In the genomic region with DNA sequence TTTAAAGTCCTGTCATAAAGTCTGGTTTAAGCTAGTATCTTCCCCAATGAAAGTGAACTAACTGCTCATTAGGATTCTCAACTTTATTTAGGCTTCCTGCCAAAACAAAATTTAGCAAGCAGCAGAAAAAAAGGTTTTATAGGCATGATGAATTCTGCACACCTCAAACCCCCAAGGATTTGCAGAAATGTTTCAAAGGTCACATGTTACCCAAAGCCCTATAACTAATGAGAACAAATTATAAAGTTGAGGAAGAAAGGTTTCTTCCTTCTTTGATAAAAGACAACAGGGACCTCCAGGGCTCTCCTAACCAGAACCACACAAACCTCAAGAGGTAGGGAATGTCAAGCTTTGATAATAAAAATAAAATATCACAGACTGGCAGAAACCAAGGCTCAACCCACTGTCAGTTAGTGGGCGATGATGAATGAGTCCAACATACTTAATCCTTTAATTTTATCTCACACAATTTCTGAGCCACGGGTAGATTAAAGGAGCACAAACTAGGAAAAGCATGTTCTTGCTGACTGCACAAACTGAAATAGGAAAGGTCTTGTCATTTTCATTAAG, we compare ENCODE assay signal across 35 mouse cellular contexts. TPM values are rescaled to one million over a fixed set of nuclear protein-coding genes. Genes with fewer than 3 reads are reported as not detected.
A peak's percentile ranks its signal among the peaks of the same experiment; 100 is the strongest.
DNase-seq lines count a peak whose midpoint lies in the region; ATAC-seq and TF ChIP-seq lines count a peak whose summit lies in the region.
"Had no signal": no experiment of that assay in that cellular context is flagged by ENCODE, and none has a peak within 500 bp of the region (broad histone marks: within the 10 kb centered on the region; RNA-seq: fewer than 3 reads in every experiment).

Gene Olfr417 (plus strand): TSS at position 241 of the 570 bp plus-strand sequence.

- peak; percentile 56 for ATAC-seq in liver, embryonic 14.5 days (ENCODE audit: insufficient read depth)
- ATAC-seq in liver, postnatal 0 days, result no peak
- ATAC-seq: CD4-positive, CD25-positive, alpha-beta regulatory T cell, adult 4 months; forebrain, embryonic 13.5 days; forebrain, embryonic 16.5 days; Patski had no signal

- no peak within 1 kb of the TSS for H3K9ac ChIP-seq in liver, embryonic 14.5 days (replicated peaks)
- H3K9ac ChIP-seq in liver, postnatal 0 days (replicated peaks), result no peak within 1 kb of the TSS
- H3K9ac ChIP-seq: forebrain, embryonic 13.5 days; heart, embryonic 12.5 days; heart, embryonic 15.5 days; hindbrain, embryonic 12.5 days; hindbrain, embryonic 15.5 days had no signal

- H3K36me3 ChIP-seq in liver, embryonic 14.5 days (replicated peaks; ENCODE audit: control insufficient read depth, insufficient read depth, low read depth), result no peaks in the 10 kb centered on the region
- H3K36me3 ChIP-seq in liver, postnatal 0 days (replicated peaks; ENCODE audit: insufficient read depth, low read length), result no peaks in the 10 kb centered on the region
- no peaks in the 10 kb centered on the region for H3K36me3 ChIP-seq in embryonic facial prominence, embryonic 10.5 days (replicated peaks)
- H3K36me3 ChIP-seq: forebrain, embryonic 10.5 days; heart, embryonic 12.5 days; heart, embryonic 15.5 days; hindbrain, embryonic 12.5 days; hindbrain, embryonic 15.5 days had no signal

- intact Hi-C loops in heart, postnatal 25 days (cut with DNase I), result no loop called here

- H3K9me3 ChIP-seq in liver, embryonic 14.5 days (ENCODE audit: control insufficient read depth, low read length), result no peaks in the 10 kb centered on the region
- no peaks in the 10 kb centered on the region for H3K9me3 ChIP-seq in liver, postnatal 0 days (ENCODE audit: low read length)
- no peaks in the 10 kb centered on the region for H3K9me3 ChIP-seq in embryonic facial prominence, embryonic 10.5 days
- H3K9me3 ChIP-seq: forebrain, embryonic 10.5 days; forebrain, embryonic 13.5 days; heart, embryonic 12.5 days; heart, embryonic 15.5 days; hindbrain, embryonic 12.5 days; hindbrain, embryonic 15.5 days had no signal

- H3K4me2 ChIP-seq in liver, embryonic 14.5 days (ENCODE audit: low read depth), result no peak within 1 kb of the TSS
- no peak within 1 kb of the TSS for H3K4me2 ChIP-seq in liver, postnatal 0 days (ENCODE audit: low read depth, low read length)
- H3K4me2 ChIP-seq: forebrain, embryonic 13.5 days; heart, embryonic 12.5 days; heart, embryonic 15.5 days; hindbrain, embryonic 12.5 days; hindbrain, embryonic 15.5 days had no signal

- no peaks in the 10 kb centered on the region for H3K4me1 ChIP-seq in liver, embryonic 14.5 days (replicated peaks; ENCODE audit: control insufficient read depth in 2 of 2, insufficient read depth in 2 of 2, low read length in 1 of 2)
- H3K4me1 ChIP-seq in liver, postnatal 0 days (ENCODE audit: insufficient read depth), result no peaks in the 10 kb centered on the region
- no peaks in the 10 kb centered on the region for H3K4me1 ChIP-seq in embryonic facial prominence, embryonic 10.5 days
- H3K4me1 ChIP-seq: forebrain, embryonic 10.5 days; forebrain, embryonic 13.5 days; heart, embryonic 12.5 days; heart, embryonic 15.5 days; hindbrain, embryonic 12.5 days; hindbrain, embryonic 15.5 days had no signal

- TF ChIP-seq EP300 in liver, embryonic 14.5 days (IDR thresholded peaks at IDR 0.05; ENCODE audit: low read depth), result peak; percentile 32; the same call in 1 of the 2 replicates
- TF ChIP-seq EP300 in liver, postnatal 0 days (IDR thresholded peaks at IDR 0.05; ENCODE audit: low read depth), result peak; percentile 63; the same call in 1 of the 2 replicates

- H3K4me3 ChIP-seq in liver, embryonic 14.5 days (ENCODE audit: insufficient read depth in 1 of 2, low read depth in 2 of 2, low read length in 2 of 2), result no peak within 1 kb of the TSS
- H3K4me3 ChIP-seq in liver, postnatal 0 days (ENCODE audit: low read depth, low read length), result no peak within 1 kb of the TSS
- no peak within 1 kb of the TSS for H3K4me3 ChIP-seq in embryonic facial prominence, embryonic 10.5 days
- H3K4me3 ChIP-seq: forebrain, embryonic 10.5 days; forebrain, embryonic 13.5 days; gastrocnemius, adult 2 months; heart, embryonic 12.5 days; heart, embryonic 15.5 days; hindbrain, embryonic 12.5 days; hindbrain, embryonic 15.5 days had no signal

- H3K27ac ChIP-seq in liver, embryonic 14.5 days, result no peak within 1 kb of the TSS
- no peak within 1 kb of the TSS for H3K27ac ChIP-seq in liver, postnatal 0 days (ENCODE audit: low read depth)
- H3K27ac ChIP-seq in embryonic facial prominence, embryonic 10.5 days (replicated peaks), result no peak within 1 kb of the TSS
- H3K27ac ChIP-seq: forebrain, embryonic 10.5 days; forebrain, embryonic 13.5 days; gastrocnemius, adult 2 months; heart, embryonic 15.5 days; hindbrain, embryonic 12.5 days; hindbrain, embryonic 15.5 days had no signal

- TF ChIP-seq CTCF in liver, embryonic 14.5 days (IDR thresholded peaks at IDR 0.05; ENCODE audit: low read depth), result no peak
- no peak for TF ChIP-seq CTCF in liver, postnatal 0 days (IDR thresholded peaks at IDR 0.05; ENCODE audit: low read depth)

- no peak for DNase-seq in liver, embryonic 14.5 days (ENCODE audit: low read depth in 3 of 3, low spot score in 3 of 3)
- DNase-seq in liver (no peak), 416B (ENCODE audit: low read depth) (peak; percentile 4), MEL-GATA-1-ER (ENCODE audit: extremely low read depth, low read depth) (peak; percentile 82)
- no peak for DNase-seq in liver, postnatal 0 days
- no peak for DNase-seq in frontal cortex, postnatal 25 days (ENCODE audit: low spot score in 2 of 2)
- no peak for DNase-seq in embryonic facial prominence, embryonic 10.5 days (ENCODE audit: low spot score)
- DNase-seq in heart, postnatal 25 days (ENCODE audit: low spot score), result no peak
- DNase-seq: adrenal gland, postnatal 10 days; adrenal gland, postnatal 36 days; cerebellum, adult 18-20 months; cerebellum, adult 9-10 months; cerebellum, postnatal 25 days; embryo, embryonic 11 days; gastrocnemius, adult 2 months; gastrocnemius, postnatal 14 days; heart, adult 18-20 months; heart, postnatal 10 days; heart, postnatal 4 days had no signal

- no peaks in the 10 kb centered on the region for H3K27me3 ChIP-seq in liver, embryonic 14.5 days (ENCODE audit: control insufficient read depth, insufficient read depth, low read length)
- no peaks in the 10 kb centered on the region for H3K27me3 ChIP-seq in liver, postnatal 0 days (ENCODE audit: insufficient read depth, low read length)
- no peaks in the 10 kb centered on the region for H3K27me3 ChIP-seq in embryonic facial prominence, embryonic 10.5 days (replicated peaks; ENCODE audit: low read depth, poor library complexity, severe bottlenecking)
- H3K27me3 ChIP-seq: forebrain, embryonic 13.5 days; heart, embryonic 12.5 days; heart, embryonic 15.5 days; hindbrain, embryonic 12.5 days; hindbrain, embryonic 15.5 days; Patski had no signal

- WGBS in liver, embryonic 14.5 days (ENCODE audit: insufficient replicate concordance), result 5% methylated on average over 2 of the region's 2 CpGs
- WGBS in liver, postnatal 0 days (ENCODE audit: insufficient replicate concordance), result 36% methylated on average over 2 of the region's 2 CpGs
- 76% methylated on average over 2 of the region's 2 CpGs for WGBS in embryonic facial prominence, embryonic 10.5 days

RNA-seq across cellular contexts. Expression of gene Olfr417, which starts in this region (rescaled TPM):
- 0.01 TPM in 2 replicates for polyA plus RNA-seq in liver, embryonic 14.5 days (2012; rRNA removed)
- polyA plus RNA-seq in liver, embryonic 14.5 days (2014; fragmentation: Nextera tagmentation; extraction: Ambion mirVana), result 0.04 TPM in 1 of 2 replicates, not detected in the other
- polyA plus RNA-seq in liver, postnatal 0 days (2015; fragmentation: Nextera tagmentation; extraction: Ambion mirVana), result not detected in 2 replicates
- polyA plus RNA-seq in embryonic facial prominence, embryonic 10.5 days (2016; fragmentation: Nextera tagmentation; extraction: Ambion mirVana), result not detected in 2 replicates
- total RNA-seq in heart, postnatal 25 days (2021), result not detected
- total RNA-seq: adrenal gland, adult 18-20 months; adrenal gland, postnatal 10 days; adrenal gland, postnatal 36 days; gastrocnemius, adult 2 months; gastrocnemius, postnatal 14 days; gastrocnemius, postnatal 4 days; heart, adult 18-20 months; heart, postnatal 10 days; heart, postnatal 4 days had no signal
- polyA plus RNA-seq: C2C12; CD4-positive, CD25-positive, alpha-beta regulatory T cell, adult 4 months; cortical plate, adult 2 months; embryonic facial prominence, embryonic 11.5 days; embryonic facial prominence, embryonic 14.5 days; forebrain, embryonic 10.5 days; forebrain, embryonic 13.5 days; forebrain, embryonic 16.5 days; heart, embryonic 12.5 days; heart, embryonic 15.5 days; hindbrain, embryonic 12.5 days; hindbrain, embryonic 15.5 days; intestine, embryonic 14.5 days; Patski had no signal

Comparison
In these comparisons a context has a peak if more than half of its experiments do, and no peak if none do; other contexts are left out.
1. Peak in ATAC-seq in liver, embryonic 14.5 days; RNA of the gene not detected or under 1 TPM.
2. DNase-seq: peak in 416B (single experiment) and MEL-GATA-1-ER (single experiment); none in liver, embryonic 14.5 days (0 of 3), liver (single experiment), liver, postnatal 0 days (single experiment), frontal cortex, postnatal 25 days (0 of 2), embryonic facial prominence, embryonic 10.5 days (single experiment) and heart, postnatal 25 days (single experiment).